Mouse (Mus musculus): ENCODE data around the gene Zswim3. TPM values are rescaled to one million over a fixed set of nuclear protein-coding genes. Genes with fewer than 3 reads are reported as not detected.
"Not testable (repeated sequence)": the region's sequence is repeated elsewhere in the genome, so short reads cannot be mapped to it uniquely, and the experiment has no call there.

Zswim3 gene
- polyA plus RNA-seq, 1 experiment from 2014 or later, result 8.1 TPM

DNA sequence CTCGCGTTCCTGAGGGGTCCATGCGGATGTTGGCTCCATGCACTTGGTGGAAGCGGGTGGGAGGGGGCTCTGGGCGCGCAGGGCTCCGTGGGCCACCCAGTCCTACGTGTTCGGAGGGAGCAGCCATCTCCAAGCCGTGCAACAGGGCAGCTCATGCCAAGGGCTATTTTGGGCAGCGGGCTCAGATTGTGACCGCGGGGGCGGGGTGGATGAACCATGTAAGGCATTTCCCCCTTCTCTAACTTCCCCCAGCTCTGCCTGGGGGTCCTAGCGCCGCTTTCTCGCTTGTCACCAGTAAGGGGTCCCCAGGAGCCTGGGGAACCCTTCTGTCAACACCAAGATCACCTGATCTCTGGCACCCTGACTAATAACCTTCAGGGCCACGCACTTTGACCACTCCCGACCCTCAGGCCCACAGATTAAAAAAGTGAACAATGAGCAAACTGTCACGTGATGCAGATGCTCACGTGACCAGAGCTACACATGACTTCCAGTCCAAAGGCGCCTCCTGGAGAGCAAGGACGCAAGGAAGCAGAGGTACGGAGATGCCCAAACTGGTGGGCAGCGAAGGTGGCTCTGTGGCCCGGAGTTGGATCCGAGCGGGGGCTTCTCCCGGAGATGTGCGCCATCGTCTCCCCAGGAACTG, 28.5 kb downstream of the Zswim3 start, which contains the start of gene Neurl2:
Neurl2 (minus strand) TSS at position 143 of the 646 bp plus-strand sequence.
- under 1% methylated on average over 31 of the region's 31 CpGs for WGBS
- Histone ChIP-seq H3K4me1 (replicated peaks) (peaks cover 13% of the 10 kb centered on the region), H3K27me3 (replicated peaks) (no peaks in the 10 kb centered on the region), H3K9ac (peak within 1 kb of the TSS; percentile 85), H3K36me3 (peaks cover 13% of the 10 kb centered on the region), H3K4me3 (replicated peaks) (peak within 1 kb of the TSS; percentile 79), H3K9me3 (no peaks in the 10 kb centered on the region), H3K27ac (peak within 1 kb of the TSS; percentile 92), H3K4me2 (replicated peaks) (peak within 1 kb of the TSS; percentile 99)
- ATAC-seq, result peak; percentile 74

DNA sequence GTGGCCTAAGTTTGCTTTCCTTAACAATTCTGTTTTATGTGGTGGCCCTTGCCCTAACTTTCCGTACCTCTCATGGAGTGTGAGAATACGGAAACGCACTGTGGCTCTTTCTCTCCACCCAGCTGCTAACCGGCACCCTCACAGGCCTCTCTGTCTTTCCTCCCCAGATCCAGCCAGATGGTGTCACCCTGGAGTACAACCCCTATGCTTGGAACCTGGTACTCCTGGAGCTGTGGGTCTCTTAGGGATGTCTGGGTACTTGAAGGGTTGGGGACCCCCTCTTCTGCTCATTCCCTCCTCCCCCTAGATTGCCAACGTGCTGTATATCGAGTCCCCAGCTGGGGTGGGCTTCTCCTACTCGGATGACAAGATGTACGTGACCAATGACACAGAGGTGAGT, 29.6 kb downstream of the Zswim3 start:
- Histone ChIP-seq H3K4me3 (replicated peaks) (peak overlapping the region; percentile 79), H3K9ac (peak overlapping the region; percentile 85)
- WGBS, result 35% methylated on average over 8 of the region's 8 CpGs

DNA sequence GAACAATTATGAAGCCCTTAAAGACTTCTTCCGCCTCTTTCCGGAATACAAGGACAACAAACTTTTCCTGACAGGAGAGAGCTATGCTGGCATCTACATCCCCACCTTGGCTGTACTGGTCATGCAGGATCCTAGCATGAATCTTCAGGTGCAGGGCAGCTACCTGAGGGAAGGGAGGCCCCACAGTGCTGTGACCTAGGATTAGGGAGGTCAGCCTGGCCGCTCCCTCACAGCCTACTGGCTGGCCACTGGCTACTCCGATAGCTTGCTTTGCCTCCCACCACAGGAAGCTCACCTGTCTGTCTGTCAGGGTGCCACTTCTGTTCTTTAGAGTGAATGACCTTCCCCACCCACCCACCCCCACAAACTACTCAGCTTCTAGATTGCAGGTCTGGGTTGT, 30.3 kb downstream of the Zswim3 start:
- 98% methylated on average over 4 of the region's 4 CpGs for WGBS
- Histone ChIP-seq H3K27me3 (replicated peaks) (no peaks in the 10 kb centered on the region), H3K9me3 (no peaks in the 10 kb centered on the region), H3K4me2 (replicated peaks) (peak overlapping the region; percentile 99), H3K4me1 (replicated peaks) (peaks cover 13% of the 10 kb centered on the region), H3K9ac (no peak overlapping the region), H3K36me3 (peaks cover 24% of the 10 kb centered on the region), H3K4me3 (replicated peaks) (peak overlapping the region; percentile 79; the same call in 1 of the 2 replicates), H3K27ac (no peak overlapping the region)
- no peak for ATAC-seq

More for the DNA sequence above, 29.6 kb downstream of the Zswim3 start:
- ATAC-seq, result no peak
- H3K9me3 ChIP-seq, result no peaks in the 10 kb centered on the region
- peaks cover 20% of the 10 kb centered on the region for H3K36me3 ChIP-seq
- H3K27me3 ChIP-seq (replicated peaks), result no peaks in the 10 kb centered on the region
- H3K4me1 ChIP-seq (replicated peaks), result peaks cover 13% of the 10 kb centered on the region
- peak overlapping the region; percentile 99 for H3K4me2 ChIP-seq (replicated peaks)
- peak overlapping the region; percentile 92; the same call in 1 of the 2 replicates for H3K27ac ChIP-seq

DNA sequence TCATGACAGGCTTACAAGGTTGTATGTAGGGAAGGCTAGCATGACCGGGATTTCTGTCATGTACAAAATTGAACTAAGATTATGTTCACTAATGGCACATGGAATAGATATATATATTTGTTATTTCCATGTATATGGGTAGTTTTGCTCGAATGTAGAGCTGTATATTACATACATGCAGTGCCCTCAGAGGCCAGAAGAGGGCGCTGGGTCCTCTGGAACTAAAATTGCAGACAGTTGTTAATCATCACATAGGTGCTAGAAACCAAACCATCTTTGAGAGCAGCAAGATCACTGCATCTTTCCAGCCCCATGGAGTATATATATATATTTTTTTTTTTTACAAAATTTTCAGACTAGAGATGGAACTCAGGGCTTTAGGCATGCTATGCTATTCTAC, 40.9 kb downstream of the Zswim3 start:
- 48% methylated on average over 3 of the region's 3 CpGs for WGBS
- H3K4me3 ChIP-seq (replicated peaks), result no peak overlapping the region
- H3K9me3 ChIP-seq, result no peaks in the 10 kb centered on the region
- ATAC-seq, result no peak
- no peak overlapping the region for H3K9ac ChIP-seq
- H3K36me3 ChIP-seq, result no peaks in the 10 kb centered on the region
- H3K27me3 ChIP-seq (replicated peaks), result no peaks in the 10 kb centered on the region
- H3K4me2 ChIP-seq (replicated peaks), result no peak overlapping the region
- no peaks in the 10 kb centered on the region for H3K4me1 ChIP-seq (replicated peaks)
- H3K27ac ChIP-seq, result no peak overlapping the region

DNA sequence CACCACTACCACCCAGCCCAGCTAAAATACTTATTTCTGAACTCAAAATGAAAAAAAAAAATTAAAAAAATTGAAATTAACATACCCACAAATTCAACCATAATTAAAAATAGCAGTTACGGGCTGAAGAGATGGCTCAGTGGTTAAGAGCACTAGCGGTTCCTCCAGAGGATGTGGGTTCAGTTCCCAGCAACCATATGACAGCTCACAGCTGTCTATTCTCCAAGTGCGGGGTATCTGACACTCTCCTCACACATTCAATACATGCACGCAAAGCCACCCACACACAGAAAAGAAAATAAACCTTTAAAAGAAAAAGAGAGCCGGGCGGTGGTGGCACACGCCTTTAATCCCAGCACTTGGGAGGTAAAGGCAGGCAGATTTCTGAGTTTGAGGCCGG, 45.2 kb downstream of the Zswim3 start:
- H3K27ac ChIP-seq, result no peak overlapping the region
- ATAC-seq, result no peak
- 82% methylated on average over 8 of the region's 8 CpGs for WGBS
- H3K4me3 ChIP-seq (replicated peaks), result no peak overlapping the region
- no peak overlapping the region for H3K9ac ChIP-seq
- peaks cover 5% of the 10 kb centered on the region; the same call in 1 of the 2 replicates for H3K27me3 ChIP-seq (replicated peaks)
- H3K4me2 ChIP-seq (replicated peaks), result no peak overlapping the region
- no peaks in the 10 kb centered on the region for H3K4me1 ChIP-seq (replicated peaks)
- H3K9me3 ChIP-seq, result no peaks in the 10 kb centered on the region
- H3K36me3 ChIP-seq, result no peaks in the 10 kb centered on the region

DNA sequence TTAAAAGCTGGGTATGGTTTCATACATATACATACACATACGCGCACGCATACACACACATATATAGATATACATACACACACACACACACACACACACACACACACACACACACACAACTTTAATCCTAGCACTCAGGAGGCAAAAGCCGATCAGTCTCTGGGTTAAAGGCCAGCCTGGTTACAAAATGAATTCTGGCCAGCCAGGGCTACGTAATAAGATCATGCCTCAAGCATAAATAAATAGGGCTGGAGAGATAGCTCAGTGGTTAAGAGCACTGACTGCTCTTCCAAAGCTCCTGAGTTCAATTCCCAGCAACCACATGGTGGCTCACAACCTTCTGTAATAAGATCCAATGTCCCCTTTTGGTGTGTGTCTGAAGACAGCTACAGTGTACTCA, 50.7 kb downstream of the Zswim3 start:
- not testable (repeated sequence) for H3K4me2 ChIP-seq (replicated peaks); H3K27ac ChIP-seq; H3K36me3 ChIP-seq; H3K9me3 ChIP-seq; H3K4me3 ChIP-seq (replicated peaks); H3K9ac ChIP-seq; ATAC-seq
- H3K27me3 ChIP-seq (replicated peaks), result peaks cover 30% of the 10 kb centered on the region
- WGBS, result 81% methylated on average over 5 of the region's 5 CpGs
- H3K4me1 ChIP-seq (replicated peaks), result peaks cover 29% of the 10 kb centered on the region

DNA sequence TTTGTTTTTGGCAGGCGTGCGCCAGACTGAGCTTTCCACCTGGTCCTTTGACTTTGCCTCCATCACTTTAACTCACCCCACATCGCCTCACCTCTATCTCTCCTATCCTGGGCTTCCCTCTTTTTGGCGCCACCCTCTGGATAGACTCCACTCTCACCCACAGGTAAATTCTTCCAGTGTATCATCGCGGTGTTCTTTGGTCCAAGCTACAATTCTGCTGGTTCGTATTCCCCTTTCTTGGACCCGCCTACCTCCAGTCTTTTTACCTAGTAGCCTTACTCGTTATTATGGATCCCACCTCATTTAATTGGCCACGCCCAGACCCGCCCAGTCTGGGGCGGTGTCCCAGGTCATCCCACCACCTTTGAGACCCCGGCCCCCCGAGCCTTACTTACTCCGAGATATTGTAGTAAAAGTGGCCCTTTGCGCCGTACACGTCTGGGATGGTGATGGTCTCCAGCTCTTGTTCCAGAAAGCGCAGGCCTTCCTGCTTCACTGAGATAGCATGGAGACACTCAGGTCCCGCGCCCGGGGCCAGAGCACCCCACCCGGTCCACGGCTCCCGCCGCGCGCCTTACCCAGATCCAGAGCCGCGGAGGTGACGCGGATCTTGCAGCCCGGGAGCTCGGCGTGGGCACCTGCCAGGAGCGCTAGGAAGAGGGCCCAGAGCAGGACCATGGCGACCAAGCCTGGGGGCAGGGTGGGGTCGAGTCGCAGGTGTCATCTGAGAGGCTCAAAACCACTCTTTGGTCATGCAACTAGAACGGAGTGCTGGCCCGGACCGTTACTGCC, 51.6 kb downstream of the Zswim3 start:
- ATAC-seq, result no peak
- WGBS, result 2% methylated on average over 42 of the region's 42 CpGs
- H3K4me1 ChIP-seq (replicated peaks), result peaks cover 34% of the 10 kb centered on the region
- H3K9me3 ChIP-seq, result no peaks in the 10 kb centered on the region
- H3K36me3 ChIP-seq, result no peaks in the 10 kb centered on the region
- H3K4me3 ChIP-seq (replicated peaks), result peak overlapping the region; percentile 44
- H3K4me2 ChIP-seq (replicated peaks), result peak overlapping the region; percentile 93
- peak overlapping the region; percentile 48 for H3K9ac ChIP-seq
- peaks cover 30% of the 10 kb centered on the region for H3K27me3 ChIP-seq (replicated peaks)
- no peak overlapping the region for H3K27ac ChIP-seq

DNA sequence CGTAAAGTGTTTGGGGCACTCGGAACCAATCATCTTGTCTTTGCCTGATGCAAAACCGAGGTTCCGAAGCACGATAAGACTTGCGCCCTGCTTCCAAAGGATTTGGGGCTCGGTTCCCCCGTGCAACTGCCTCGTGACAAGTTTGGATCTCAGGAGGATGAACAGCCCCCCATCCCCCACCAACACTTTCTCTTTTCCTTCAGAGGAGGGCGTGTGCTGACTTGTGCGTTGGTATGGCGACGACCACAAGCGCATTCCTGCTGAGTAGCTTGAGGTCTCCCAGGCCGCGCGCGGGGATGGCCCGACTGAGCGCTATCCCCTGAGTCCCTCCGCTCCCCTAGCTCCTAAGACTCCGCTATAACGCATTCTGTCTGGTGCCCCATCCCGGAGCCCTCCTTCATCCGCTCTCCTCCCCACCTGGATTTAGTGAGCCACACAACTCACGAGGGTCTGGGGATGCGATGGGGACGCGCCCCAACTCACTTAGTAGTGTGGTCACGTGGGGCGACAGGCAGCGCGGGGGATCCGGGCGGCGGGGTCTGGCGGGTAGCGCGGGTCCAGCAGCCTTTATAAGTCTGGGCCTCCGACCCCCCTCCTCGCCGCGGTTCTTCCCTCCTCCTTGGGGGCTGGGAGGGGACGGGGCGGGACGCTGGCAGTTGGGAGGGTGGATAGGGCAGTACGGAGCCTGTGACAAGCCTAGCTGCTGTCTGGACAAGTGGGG, 52.4 kb downstream of the Zswim3 start, which contains the start of gene Pltp:
Pltp (minus strand) TSS at position 611 of the 721 bp plus-strand sequence.
- Histone ChIP-seq H3K27ac (no peak within 1 kb of the TSS), H3K9me3 (no peaks in the 10 kb centered on the region), H3K4me1 (replicated peaks) (peaks cover 39% of the 10 kb centered on the region), H3K4me2 (replicated peaks) (peak within 1 kb of the TSS; percentile 93), H3K9ac (peak within 1 kb of the TSS; percentile 48), H3K27me3 (replicated peaks) (peaks cover 30% of the 10 kb centered on the region), H3K4me3 (replicated peaks) (peak within 1 kb of the TSS; percentile 44), H3K36me3 (no peaks in the 10 kb centered on the region)
- ATAC-seq, result peak; percentile 65
- under 1% methylated on average over 44 of the region's 47 CpGs for WGBS

DNA sequence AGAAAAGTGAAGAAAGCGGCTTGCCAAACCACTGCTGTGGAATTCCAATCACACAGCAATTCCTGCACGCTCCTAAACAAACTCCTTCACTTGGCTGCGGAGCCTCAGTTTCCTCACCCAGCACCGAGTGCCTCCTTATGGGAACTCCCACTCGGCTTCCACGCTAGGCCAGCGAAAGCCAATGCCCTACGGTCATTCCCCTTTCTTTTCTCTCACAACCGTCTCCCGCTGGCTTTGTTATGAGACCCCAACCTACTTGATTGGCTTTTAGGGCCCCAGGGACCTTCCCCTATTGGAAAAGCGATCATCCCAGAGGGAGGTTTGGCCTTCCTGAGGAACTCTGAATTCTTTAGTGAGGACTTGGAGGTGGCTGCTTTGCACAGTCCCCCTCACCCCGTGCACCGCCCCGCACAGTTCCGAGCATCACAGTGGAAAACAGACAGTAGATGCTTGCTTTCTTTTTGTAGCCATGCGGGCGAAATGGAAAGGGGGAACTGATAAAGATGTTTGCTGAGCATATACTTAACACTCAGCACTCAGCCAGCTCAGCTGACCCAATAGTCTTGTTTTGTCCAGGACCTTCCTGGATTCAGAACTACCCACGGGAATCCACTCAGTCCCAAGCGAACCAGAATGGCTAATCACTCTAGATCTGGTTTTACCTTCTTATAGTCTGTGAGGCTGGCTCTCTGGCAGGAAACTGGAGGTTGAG, 53.1 kb downstream of the Zswim3 start:
- WGBS, result 14% methylated on average over 19 of the region's 19 CpGs
- H3K27ac ChIP-seq, result no peak overlapping the region
- no peak for ATAC-seq

DNA sequence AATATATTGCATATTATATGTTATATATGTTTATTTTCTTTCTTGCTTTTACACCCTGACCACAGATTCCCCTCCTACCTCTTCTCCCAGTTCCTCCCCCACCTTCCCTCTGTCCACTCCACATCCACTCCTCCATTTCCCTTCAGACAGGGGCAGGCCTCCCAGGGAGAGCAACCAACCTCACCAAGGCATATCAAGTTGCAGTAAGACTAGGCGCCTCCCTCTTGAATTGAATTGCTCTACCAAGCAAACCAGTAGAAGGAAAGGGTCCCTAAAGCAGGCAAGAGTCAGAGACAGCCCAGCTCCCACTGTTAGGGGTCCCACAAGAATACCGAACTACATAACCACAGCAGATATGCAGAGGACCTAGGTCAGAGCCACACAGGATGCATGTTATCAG, 54.3 kb downstream of the Zswim3 start:
- H3K4me2 ChIP-seq (replicated peaks), result 0 out of 2 replicates have a peak overlapping the region, but pooled peaks have one; percentile 6
- peaks cover 44% of the 10 kb centered on the region for H3K4me1 ChIP-seq (replicated peaks)
- H3K9ac ChIP-seq, result no peak overlapping the region

More for the DNA sequence above, 53.1 kb downstream of the Zswim3 start:
- H3K9ac ChIP-seq, result peak overlapping the region; percentile 48
- H3K4me2 ChIP-seq (replicated peaks), result peak overlapping the region; percentile 93
- H3K4me3 ChIP-seq (replicated peaks), result peak overlapping the region; percentile 44
- peaks cover 41% of the 10 kb centered on the region for H3K4me1 ChIP-seq (replicated peaks)
- peaks cover 30% of the 10 kb centered on the region for H3K27me3 ChIP-seq (replicated peaks)
- no peaks in the 10 kb centered on the region for H3K36me3 ChIP-seq
- H3K9me3 ChIP-seq, result no peaks in the 10 kb centered on the region

DNA sequence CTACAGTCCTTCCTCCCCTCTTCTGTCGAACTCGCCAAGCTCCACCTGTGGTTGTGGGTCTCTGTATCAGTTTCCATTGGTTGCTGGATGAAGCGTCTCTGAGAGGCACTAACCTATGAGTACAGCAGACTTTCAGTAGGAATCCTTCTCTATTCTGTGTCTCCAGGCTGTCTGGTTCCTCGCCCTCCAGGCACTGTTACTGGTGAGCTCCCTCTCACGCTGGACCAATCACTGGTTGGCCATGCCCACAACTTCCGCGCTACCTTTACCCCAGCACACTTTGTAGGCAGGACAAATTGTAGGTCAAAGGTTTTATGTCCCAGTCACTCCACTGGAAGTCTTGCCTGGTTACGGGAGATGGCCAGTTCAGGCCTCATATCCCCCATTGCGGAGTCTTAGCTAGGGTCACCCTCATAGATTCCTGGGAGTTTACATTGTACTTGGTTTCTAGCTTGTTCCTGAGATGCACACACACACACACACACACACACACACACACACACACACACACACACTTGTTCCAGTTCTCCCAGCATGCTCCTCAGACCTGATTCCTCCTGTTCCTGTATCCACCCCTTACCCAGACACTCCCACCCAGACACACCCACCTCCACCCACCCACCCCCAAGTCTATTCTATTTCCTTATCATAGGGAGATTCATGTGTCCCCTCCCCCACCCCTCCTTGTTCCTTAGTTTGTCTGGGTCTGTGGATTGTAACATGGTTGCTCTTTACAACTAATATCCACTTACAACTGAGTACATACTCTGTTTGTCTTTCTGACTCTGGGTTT, 54.9 kb downstream of the Zswim3 start:
- Histone ChIP-seq H3K4me3 (replicated peaks) (no peak overlapping the region), H3K4me2 (replicated peaks) (0 out of 2 replicates have a peak overlapping the region, but pooled peaks have one; percentile 6), H3K4me1 (replicated peaks) (peaks cover 44% of the 10 kb centered on the region), H3K27me3 (replicated peaks) (peaks cover 27% of the 10 kb centered on the region), H3K9me3 (no peaks in the 10 kb centered on the region), H3K27ac (no peak overlapping the region), H3K36me3 (no peaks in the 10 kb centered on the region), H3K9ac (no peak overlapping the region)
- ATAC-seq, result peak; percentile 71
- WGBS, result 63% methylated on average over 9 of the region's 9 CpGs

More for the DNA sequence above, 54.3 kb downstream of the Zswim3 start:
- H3K9me3 ChIP-seq, result no peaks in the 10 kb centered on the region
- H3K36me3 ChIP-seq, result no peaks in the 10 kb centered on the region
- no peak overlapping the region for H3K27ac ChIP-seq
- ATAC-seq, result no peak
- WGBS, result 69% methylated on average over 2 of the region's 2 CpGs
- peaks cover 30% of the 10 kb centered on the region for H3K27me3 ChIP-seq (replicated peaks)
- no peak overlapping the region for H3K4me3 ChIP-seq (replicated peaks)

All from intestine, embryonic 15.5 days (tissue).